Mouse (Mus musculus) forebrain, embryonic 12.5 days (tissue): ENCODE results near the gene Hsd17b13. TPM values are rescaled to one million over a fixed set of nuclear protein-coding genes. Genes with fewer than 3 reads are reported as not detected.

Source experiments
- ATAC-seq: fragments of 200-750 bp; cut with Nextera tagmentation; 2 replicates; pipeline ENCODE4 v1.8.0; 2017; ENCODE audit warnings: moderate TSS enrichment; ENCODE audit not compliant: low FRiP score
- H3K27ac ChIP-seq: fragments of 300-500 bp; sonication (generic); 2 replicates; pipeline ENCODE4 v1.5.1; 2016; ENCODE audit warnings: mild to moderate bottlenecking
- H3K27me3 ChIP-seq: fragments of 300-500 bp; sonication (generic); 2 replicates; pipeline ENCODE4 v1.6.1; 2016; ENCODE audit warnings: mild to moderate bottlenecking
- H3K36me3 ChIP-seq: fragments of 300-500 bp; sonication (generic); replicated peaks from 2 replicates; pipeline ENCODE4 v1.6.1; 2016; ENCODE audit warnings: mild to moderate bottlenecking
- H3K4me1 ChIP-seq: fragments of 300-500 bp; sonication (generic); 2 replicates; pipeline ENCODE4 v1.6.1; 2016
- H3K4me2 ChIP-seq: fragments of 300-500 bp; sonication (generic); 2 replicates; pipeline ENCODE4 v1.6.1; 2016; ENCODE audit warnings: mild to moderate bottlenecking, moderate library complexity
- H3K4me3 ChIP-seq: fragments of 300-500 bp; sonication (generic); replicated peaks from 2 replicates; pipeline ENCODE4 v1.5.1; 2016; ENCODE audit warnings: mild to moderate bottlenecking
- H3K9ac ChIP-seq: fragments of 300-500 bp; sonication (generic); 2 replicates; pipeline ENCODE4 v1.6.1; 2016; ENCODE audit warnings: mild to moderate bottlenecking
- H3K9me3 ChIP-seq: fragments of 300-500 bp; sonication (generic); 2 replicates; pipeline ENCODE4 v1.6.1; 2016
- WGBS: fragments of 180-500 bp; shearing (Covaris S2); methylation state at CpG from one replicate; pipeline ENCODE4 v1.1.7; 2016; 5-methylcytosine and 5-hydroxymethylcytosine counted together
- polyA plus RNA-seq: library from polyadenylated mRNA; unstranded; fragments of >200 nt; fragmentation: Nextera tagmentation; extraction: Ambion mirVana; gene quantifications from 2 replicates; pipeline ENCODE4 v1.2.1, GENCODE M21; 2016

Gene Hsd17b13
- polyA plus RNA-seq, 1 experiment from 2014 or later, result not detected

- H3K4me1 ChIP-seq, result peaks cover 14% of the 10 kb centered on the region
- no peak for ATAC-seq
- no peaks in the 10 kb centered on the region; the same call in 1 of the 2 replicates for H3K27me3 ChIP-seq
- no peaks in the 10 kb centered on the region for H3K36me3 ChIP-seq
- H3K4me3 ChIP-seq, result no peak overlapping the region
- no peak overlapping the region for H3K27ac ChIP-seq
- WGBS, result 89% methylated on average over 2 of the region's 2 CpGs
- no peak overlapping the region for H3K4me2 ChIP-seq
- H3K9ac ChIP-seq, result no peak overlapping the region
- no peaks in the 10 kb centered on the region for H3K9me3 ChIP-seq
These were observed 26.7 kb upstream of the Hsd17b13 start for GRCm38 (mm10) chr5:104003955-104004354.

GRCm38 (mm10) chr5:104003256-104003931, 26.2 kb upstream of the Hsd17b13 start:
- 49% methylated on average over 15 of the region's 15 CpGs for WGBS
- no peaks in the 10 kb centered on the region for H3K9me3 ChIP-seq
- no peak for ATAC-seq
- no peak overlapping the region for H3K27ac ChIP-seq
- no peak overlapping the region; the same call in 1 of the 2 replicates for H3K4me3 ChIP-seq
- H3K4me1 ChIP-seq, result peaks cover 14% of the 10 kb centered on the region
- H3K4me2 ChIP-seq, result peak overlapping the region; percentile 35
- no peaks in the 10 kb centered on the region; the same call in 1 of the 2 replicates for H3K27me3 ChIP-seq
- H3K9ac ChIP-seq, result peak overlapping the region; percentile 1; the same call in 1 of the 2 replicates
- no peaks in the 10 kb centered on the region for H3K36me3 ChIP-seq

- Histone ChIP-seq H3K4me3 (peak overlapping the region; percentile 16), H3K9ac (peak overlapping the region; percentile 1; the same call in 1 of the 2 replicates), H3K4me1 (peaks cover 14% of the 10 kb centered on the region), H3K27ac (no peak overlapping the region), H3K27me3 (no peaks in the 10 kb centered on the region; the same call in 1 of the 2 replicates), H3K36me3 (no peaks in the 10 kb centered on the region), H3K4me2 (peak overlapping the region; percentile 35), H3K9me3 (no peaks in the 10 kb centered on the region)
- 13% methylated on average over 18 of the region's 18 CpGs for WGBS
- 0 out of 2 replicates have a peak, but pooled peaks have one; percentile 14 for ATAC-seq
These were observed 25.5 kb upstream of the Hsd17b13 start for GRCm38 (mm10) chr5:104002549-104003255.

- Histone ChIP-seq H3K27ac (no peak overlapping the region), H3K4me1 (peaks cover 14% of the 10 kb centered on the region), H3K36me3 (no peaks in the 10 kb centered on the region), H3K4me3 (no peak overlapping the region), H3K27me3 (no peaks in the 10 kb centered on the region; the same call in 1 of the 2 replicates), H3K9ac (no peak overlapping the region), H3K9me3 (no peaks in the 10 kb centered on the region), H3K4me2 (no peak overlapping the region)
- WGBS, result 6% methylated on average over 5 of the region's 5 CpGs
- 0 out of 2 replicates have a peak, but pooled peaks have one; percentile 58 for ATAC-seq
These were observed 22.5 kb upstream of the Hsd17b13 start for GRCm38 (mm10) chr5:103999738-104000137.

- Histone ChIP-seq H3K4me3 (no peak overlapping the region), H3K36me3 (no peaks in the 10 kb centered on the region), H3K9ac (no peak overlapping the region), H3K27ac (no peak overlapping the region), H3K4me1 (peaks cover 14% of the 10 kb centered on the region), H3K4me2 (no peak overlapping the region), H3K27me3 (no peaks in the 10 kb centered on the region; the same call in 1 of the 2 replicates), H3K9me3 (no peaks in the 10 kb centered on the region)
- 83% methylated on average over 5 of the region's 5 CpGs for WGBS
- ATAC-seq, result no peak
These were observed 21.5 kb upstream of the Hsd17b13 start for GRCm38 (mm10) chr5:103998739-103999138.

- H3K36me3 ChIP-seq, result no peaks in the 10 kb centered on the region
- no peaks in the 10 kb centered on the region for H3K9me3 ChIP-seq
- no peak for ATAC-seq
- H3K4me3 ChIP-seq, result no peak overlapping the region
- WGBS, result 70% methylated on average over 3 of the region's 3 CpGs
- no peak overlapping the region for H3K27ac ChIP-seq
- no peak overlapping the region for H3K4me2 ChIP-seq
- H3K9ac ChIP-seq, result no peak overlapping the region
- no peaks in the 10 kb centered on the region for H3K27me3 ChIP-seq
- H3K4me1 ChIP-seq, result no peaks in the 10 kb centered on the region
These were observed 18.0 kb upstream of the Hsd17b13 start for GRCm38 (mm10) chr5:103995181-103995580.

- Histone ChIP-seq H3K9me3 (no peaks in the 10 kb centered on the region), H3K9ac (no peak overlapping the region), H3K27ac (no peak overlapping the region), H3K4me3 (no peak overlapping the region), H3K4me1 (no peaks in the 10 kb centered on the region), H3K27me3 (no peaks in the 10 kb centered on the region), H3K4me2 (no peak overlapping the region), H3K36me3 (no peaks in the 10 kb centered on the region)
- 86% methylated on average over 4 of the region's 4 CpGs for WGBS
- no peak for ATAC-seq
These were observed 17.5 kb upstream of the Hsd17b13 start for GRCm38 (mm10) chr5:103994669-103995068.

GRCm38 (mm10) chr5:103993601-103994000, 16.4 kb upstream of the Hsd17b13 start:
- H3K4me2 ChIP-seq, result no peak overlapping the region
- no peaks in the 10 kb centered on the region for H3K4me1 ChIP-seq
- H3K27me3 ChIP-seq, result no peaks in the 10 kb centered on the region
- H3K4me3 ChIP-seq, result no peak overlapping the region
- H3K36me3 ChIP-seq, result no peaks in the 10 kb centered on the region
- H3K27ac ChIP-seq, result no peak overlapping the region
- WGBS, result 76% methylated on average over 1 of the region's 1 CpGs
- no peak overlapping the region for H3K9ac ChIP-seq
- ATAC-seq, result no peak
- no peaks in the 10 kb centered on the region for H3K9me3 ChIP-seq

- H3K4me1 ChIP-seq, result no peaks in the 10 kb centered on the region
- no peak for ATAC-seq
- H3K9me3 ChIP-seq, result no peaks in the 10 kb centered on the region
- no peak overlapping the region for H3K4me2 ChIP-seq
- WGBS, result 89% methylated on average over 9 of the region's 9 CpGs
- H3K27me3 ChIP-seq, result no peaks in the 10 kb centered on the region
- H3K9ac ChIP-seq, result no peak overlapping the region
- H3K36me3 ChIP-seq, result no peaks in the 10 kb centered on the region
- H3K27ac ChIP-seq, result no peak overlapping the region
- no peak overlapping the region for H3K4me3 ChIP-seq
These were observed 15.6 kb upstream of the Hsd17b13 start for GRCm38 (mm10) chr5:103992831-103993230.

- Histone ChIP-seq H3K36me3 (no peaks in the 10 kb centered on the region), H3K27me3 (no peaks in the 10 kb centered on the region), H3K4me2 (no peak overlapping the region), H3K9ac (no peak overlapping the region), H3K4me1 (no peaks in the 10 kb centered on the region), H3K9me3 (no peaks in the 10 kb centered on the region), H3K4me3 (no peak overlapping the region), H3K27ac (no peak overlapping the region)
- 89% methylated on average over 9 of the region's 9 CpGs for WGBS
- ATAC-seq, result no peak
These were observed 3.7 kb upstream of the Hsd17b13 start for GRCm38 (mm10) chr5:103980705-103981560.

GRCm38 (mm10) chr5:103977907-103978570, 829 bp upstream of the Hsd17b13 start:
- WGBS, result 92% methylated on average over 7 of the region's 7 CpGs
- Histone ChIP-seq H3K4me2 (no peak overlapping the region), H3K9ac (no peak overlapping the region), H3K9me3 (no peaks in the 10 kb centered on the region), H3K4me3 (no peak overlapping the region), H3K4me1 (no peaks in the 10 kb centered on the region), H3K27me3 (no peaks in the 10 kb centered on the region), H3K36me3 (no peaks in the 10 kb centered on the region), H3K27ac (no peak overlapping the region)
- ATAC-seq, result no peak
